Mouse (Mus musculus) midbrain, embryonic 10.5 days (tissue): ENCODE results near the gene Dek. TPM values are rescaled to one million over a fixed set of nuclear protein-coding genes. Genes with fewer than 3 reads are reported as not detected.

Experiments used
- DNase-seq: peaks from one replicate; pipeline ENCODE4 v3.0.0-alpha.2; 2017; ENCODE audit warnings: low spot score
- H3K27ac ChIP-seq: fragments of 300-500 bp; sonication (generic); replicated peaks from 2 replicates; pipeline ENCODE4 v1.5.1; 2016; ENCODE audit warnings: mild to moderate bottlenecking
- H3K27me3 ChIP-seq: fragments of 300-500 bp; sonication (generic); 2 replicates; pipeline ENCODE4 v1.6.1; 2016; ENCODE audit warnings: low read depth, mild to moderate bottlenecking; ENCODE audit not compliant: poor library complexity, severe bottlenecking
- H3K36me3 ChIP-seq: fragments of 300-500 bp; sonication (generic); 2 replicates; pipeline ENCODE4 v1.6.1; 2016; ENCODE audit warnings: mild to moderate bottlenecking, moderate library complexity
- H3K4me1 ChIP-seq: fragments of 300-500 bp; sonication (generic); 2 replicates; pipeline ENCODE4 v1.6.1; 2016
- H3K4me3 ChIP-seq: fragments of 300-500 bp; sonication (generic); 2 replicates; pipeline ENCODE4 v1.5.1; 2016; ENCODE audit warnings: mild to moderate bottlenecking, moderate library complexity
- H3K9me3 ChIP-seq: fragments of 300-500 bp; sonication (generic); replicated peaks from 2 replicates; pipeline ENCODE4 v1.6.1; 2016; ENCODE audit warnings: mild to moderate bottlenecking
- WGBS: fragments of 180-500 bp; shearing (Covaris S2); methylation state at CpG from one replicate; pipeline ENCODE4 v1.1.7; 2016; 5-methylcytosine and 5-hydroxymethylcytosine counted together
- polyA plus RNA-seq: library from polyadenylated mRNA; unstranded; fragments of >200 nt; fragmentation: Nextera tagmentation; extraction: Ambion mirVana; gene quantifications from 2 replicates; pipeline ENCODE4 v1.2.1, GENCODE M21; 2016

Gene Dek
- polyA plus RNA-seq, 1 experiment from 2014 or later: 382 TPM

DNA sequence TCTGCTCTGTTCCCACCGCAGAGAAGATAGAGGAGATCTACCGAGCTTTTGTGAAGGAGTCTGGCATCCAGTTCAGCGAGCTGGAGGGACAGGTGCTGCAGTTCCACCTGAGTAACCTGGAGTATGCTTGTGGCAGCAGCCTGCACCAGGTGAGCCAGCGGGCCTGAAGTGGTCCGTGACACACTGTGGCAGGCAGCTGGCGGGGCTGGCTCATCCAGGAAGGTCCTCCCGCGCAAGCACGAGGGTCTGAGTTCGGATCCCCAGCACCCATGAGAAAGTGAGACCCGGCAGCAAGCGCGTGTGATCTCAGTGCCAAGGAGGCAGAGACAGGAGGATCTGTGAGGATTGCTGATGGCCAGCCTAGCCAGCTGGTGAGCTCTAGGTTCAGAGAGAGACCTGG lies 34.1 kb downstream of the Dek start:
- H3K27ac ChIP-seq: no peak overlapping the region
- no peaks in the 10 kb centered on the region for H3K27me3 ChIP-seq
- H3K4me3 ChIP-seq: no peak overlapping the region
- peaks cover 66% of the 10 kb centered on the region for H3K36me3 ChIP-seq
- DNase-seq: peak; percentile 9
- no peaks in the 10 kb centered on the region for H3K9me3 ChIP-seq
- 97% methylated on average over 13 of the region's 13 CpGs for WGBS
- no peaks in the 10 kb centered on the region for H3K4me1 ChIP-seq

DNA sequence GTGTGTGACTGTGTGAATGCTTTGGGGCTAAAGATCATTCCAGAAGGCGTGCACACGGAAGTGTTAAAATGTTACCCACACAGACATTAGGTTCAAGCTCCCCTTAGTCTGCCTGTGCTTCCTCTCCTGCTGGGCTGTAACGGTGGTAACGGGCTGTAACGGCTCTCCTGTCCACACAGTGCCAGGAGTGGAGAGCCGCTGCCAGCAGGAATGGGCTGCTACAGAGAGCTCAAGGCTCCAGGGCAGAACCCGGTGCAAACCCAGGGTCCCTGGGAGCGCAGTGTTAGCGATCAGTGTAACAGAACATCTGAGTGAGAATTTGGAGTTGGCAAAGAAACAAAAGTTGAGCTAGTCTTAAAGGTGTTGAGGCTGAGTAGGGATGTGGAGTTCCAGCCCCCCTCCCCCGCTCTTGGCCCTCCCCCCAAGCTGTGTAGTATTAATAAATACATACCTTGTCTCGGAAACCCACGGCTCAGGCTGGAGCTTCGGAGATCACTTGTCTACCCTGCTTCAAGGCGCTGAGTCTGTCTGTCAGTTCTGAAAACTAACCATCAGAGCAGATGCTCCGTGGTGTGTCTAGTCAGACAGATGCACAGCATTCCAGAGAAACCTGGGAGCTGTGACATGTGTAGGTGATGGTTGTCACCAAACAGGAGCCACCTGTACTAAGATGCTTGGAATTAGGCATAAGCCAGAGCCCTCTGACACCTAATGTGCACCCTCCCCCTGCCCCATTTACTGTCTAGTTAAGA lies 35.5 kb downstream of the Dek start:
- no peak overlapping the region for H3K27ac ChIP-seq
- peaks cover 68% of the 10 kb centered on the region for H3K36me3 ChIP-seq
- WGBS: 89% methylated on average over 15 of the region's 15 CpGs
- DNase-seq: peak; percentile 9
- H3K4me1 ChIP-seq: no peaks in the 10 kb centered on the region
- H3K4me3 ChIP-seq: no peak overlapping the region
- no peaks in the 10 kb centered on the region for H3K9me3 ChIP-seq
- H3K27me3 ChIP-seq: no peaks in the 10 kb centered on the region

DNA sequence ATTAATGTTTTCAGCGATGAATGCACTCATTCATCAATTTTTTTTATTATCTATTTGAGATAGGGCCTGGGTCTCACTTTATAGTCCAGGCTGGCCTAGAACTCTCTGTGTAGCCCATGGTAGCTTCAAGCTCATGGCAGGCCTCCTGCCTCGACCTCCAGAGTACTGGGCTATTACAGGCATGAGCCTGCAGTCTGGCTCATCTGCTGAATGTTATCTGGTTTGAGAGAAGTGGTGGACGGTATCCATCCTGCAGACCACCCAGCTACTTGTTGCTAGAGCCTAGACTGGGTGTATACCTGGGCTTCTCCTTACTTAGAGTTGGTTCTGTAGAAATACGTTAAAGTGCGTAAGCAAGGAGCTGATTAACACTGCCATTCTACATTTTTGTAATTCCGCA lies 39.0 kb downstream of the Dek start:
- Histone ChIP-seq H3K4me3 (no peak overlapping the region), H3K27ac (no peak overlapping the region), H3K9me3 (no peaks in the 10 kb centered on the region), H3K27me3 (no peaks in the 10 kb centered on the region), H3K4me1 (no peaks in the 10 kb centered on the region), H3K36me3 (peaks cover 70% of the 10 kb centered on the region)
- DNase-seq: peak; percentile 7
- 97% methylated on average over 6 of the region's 6 CpGs for WGBS

DNA sequence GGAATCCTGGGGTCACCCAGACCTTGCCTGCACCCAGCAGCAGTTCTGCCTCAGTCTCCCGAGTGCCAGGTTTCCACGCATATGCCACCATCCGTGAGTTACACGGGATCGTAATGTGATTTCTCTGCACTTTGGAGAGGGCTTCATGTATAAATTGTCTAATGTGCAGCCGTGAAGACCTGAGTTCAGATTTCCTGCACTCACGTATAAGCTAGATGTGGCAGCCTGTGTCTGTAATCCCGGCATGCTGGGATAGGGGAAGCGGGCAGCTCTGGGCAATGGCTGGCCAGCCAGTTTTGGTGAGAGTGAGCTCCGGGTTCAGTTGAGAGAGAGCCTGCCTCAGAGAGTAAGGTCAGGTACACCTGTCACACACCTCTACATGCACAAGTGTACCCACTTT lies 39.5 kb downstream of the Dek start:
- no peak overlapping the region for H3K4me3 ChIP-seq
- H3K36me3 ChIP-seq: peaks cover 69% of the 10 kb centered on the region
- no peaks in the 10 kb centered on the region for H3K4me1 ChIP-seq
- WGBS: 94% methylated on average over 10 of the region's 10 CpGs
- H3K27ac ChIP-seq: no peak overlapping the region
- no peak for DNase-seq
- H3K9me3 ChIP-seq: no peaks in the 10 kb centered on the region
- no peaks in the 10 kb centered on the region for H3K27me3 ChIP-seq

DNA sequence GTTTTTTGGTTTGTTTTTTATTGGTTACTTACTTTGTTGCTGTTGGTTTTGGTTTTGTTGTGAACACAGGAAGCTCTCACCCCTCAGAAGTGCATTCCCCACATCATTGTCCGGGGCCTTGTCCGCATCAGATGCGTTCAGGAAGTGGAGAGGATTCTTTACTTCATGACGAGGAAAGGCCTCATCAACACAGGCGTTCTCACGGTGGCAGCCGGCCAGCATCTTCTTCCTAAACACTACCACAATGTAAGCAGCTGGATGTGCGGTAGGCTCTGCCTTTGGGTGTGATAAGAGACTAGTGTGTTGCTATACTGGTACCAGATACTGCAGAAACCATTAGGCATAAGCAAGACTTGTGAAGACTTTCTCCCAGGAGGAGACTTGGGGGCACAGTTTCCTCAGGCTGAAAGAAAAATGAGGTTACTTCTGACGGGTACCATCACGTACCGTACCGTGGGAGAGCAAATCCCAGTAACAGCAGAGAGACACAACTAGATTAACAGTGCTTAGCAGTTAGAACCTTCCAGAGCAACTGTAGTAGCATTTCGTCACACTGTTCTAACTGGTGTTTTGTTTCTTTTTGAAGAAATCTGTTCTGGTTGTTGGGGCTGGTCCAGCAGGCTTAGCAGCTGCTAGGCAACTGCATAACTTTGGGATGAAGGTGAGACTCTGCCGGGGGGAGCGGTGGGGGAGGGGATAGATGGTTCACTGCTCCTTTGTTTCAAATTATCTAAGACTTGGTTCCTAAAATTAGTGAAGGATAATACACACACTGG lies 41.8 kb downstream of the Dek start:
- Histone ChIP-seq H3K9me3 (no peaks in the 10 kb centered on the region), H3K27me3 (no peaks in the 10 kb centered on the region), H3K27ac (no peak overlapping the region), H3K4me3 (no peak overlapping the region), H3K36me3 (peaks cover 78% of the 10 kb centered on the region), H3K4me1 (no peaks in the 10 kb centered on the region)
- DNase-seq: no peak
- WGBS: 89% methylated on average over 15 of the region's 15 CpGs

DNA sequence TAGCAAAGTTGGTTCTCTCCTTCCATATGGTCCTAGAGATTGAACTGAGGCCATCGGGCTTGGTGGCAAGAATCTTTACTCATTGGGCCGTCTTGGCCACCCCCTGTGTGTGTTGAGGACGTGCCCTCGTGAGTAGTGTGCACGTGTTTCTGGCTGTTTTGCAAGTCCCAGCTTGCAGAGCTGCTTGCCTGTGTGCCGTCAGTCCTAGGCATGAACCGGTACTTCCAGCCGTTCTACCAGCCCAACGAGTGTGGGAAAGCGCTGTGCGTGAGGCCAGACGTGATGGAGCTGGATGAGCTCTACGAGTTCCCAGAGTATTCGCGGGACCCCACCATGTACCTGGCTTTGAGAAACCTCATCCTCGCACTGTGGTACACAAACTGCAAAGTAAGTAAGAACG lies 43.2 kb downstream of the Dek start:
- no peak overlapping the region for H3K27ac ChIP-seq
- H3K9me3 ChIP-seq: no peaks in the 10 kb centered on the region
- no peak for DNase-seq
- no peaks in the 10 kb centered on the region for H3K4me1 ChIP-seq
- H3K27me3 ChIP-seq: no peaks in the 10 kb centered on the region
- H3K4me3 ChIP-seq: no peak overlapping the region
- H3K36me3 ChIP-seq: peaks cover 77% of the 10 kb centered on the region
- WGBS: 93% methylated on average over 17 of the region's 17 CpGs

DNA sequence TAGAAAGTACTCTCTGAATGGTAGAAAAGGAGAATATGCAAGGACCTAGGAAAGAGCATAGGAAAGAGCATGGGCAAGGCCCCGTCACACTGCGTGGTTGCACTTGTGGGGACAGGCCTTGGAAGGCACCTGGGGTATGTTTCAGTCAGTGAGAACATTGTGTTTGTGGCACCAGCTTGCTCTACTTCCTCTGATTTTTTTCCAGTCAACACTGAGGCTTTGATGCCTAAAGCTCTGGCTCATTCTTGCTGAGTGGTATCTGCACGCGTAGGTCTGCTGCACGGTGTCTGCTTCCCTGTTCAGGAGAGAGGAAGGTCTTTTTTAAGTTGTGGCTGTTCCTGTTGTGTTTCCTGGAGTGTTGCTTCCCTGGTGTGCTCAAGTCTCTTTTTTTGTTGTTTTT lies 49.2 kb downstream of the Dek start:
- Histone ChIP-seq H3K36me3 (peaks cover 60% of the 10 kb centered on the region), H3K27ac (no peak overlapping the region), H3K27me3 (no peaks in the 10 kb centered on the region), H3K4me1 (peaks cover 6% of the 10 kb centered on the region), H3K4me3 (no peak overlapping the region), H3K9me3 (no peaks in the 10 kb centered on the region)
- WGBS: 93% methylated on average over 5 of the region's 5 CpGs
- no peak for DNase-seq

DNA sequence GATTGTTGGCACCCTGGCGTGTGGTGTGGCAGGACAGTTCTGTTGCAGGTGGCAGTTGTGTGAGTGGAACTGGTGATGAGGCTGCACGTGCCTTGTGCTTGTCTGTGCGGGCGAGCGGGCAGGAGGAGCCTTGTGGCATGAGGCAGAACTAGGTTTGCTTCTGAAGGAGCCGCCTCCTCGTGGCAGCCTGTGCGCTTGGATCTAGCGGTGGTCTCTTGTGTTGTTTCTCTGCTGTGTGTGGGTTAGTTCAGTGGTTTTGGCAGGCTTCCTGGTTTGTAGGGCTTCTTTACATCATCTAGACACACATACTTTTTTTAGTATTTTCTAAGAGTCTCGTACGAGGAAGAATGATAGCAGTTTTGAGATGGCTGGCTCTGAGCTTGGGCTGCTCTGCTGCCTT lies 49.9 kb downstream of the Dek start:
- no peaks in the 10 kb centered on the region for H3K27me3 ChIP-seq
- H3K4me1 ChIP-seq: peaks cover 6% of the 10 kb centered on the region
- H3K4me3 ChIP-seq: no peak overlapping the region
- WGBS: 93% methylated on average over 11 of the region's 11 CpGs
- H3K36me3 ChIP-seq: peaks cover 61% of the 10 kb centered on the region
- H3K27ac ChIP-seq: no peak overlapping the region
- no peaks in the 10 kb centered on the region for H3K9me3 ChIP-seq
- DNase-seq: no peak

DNA sequence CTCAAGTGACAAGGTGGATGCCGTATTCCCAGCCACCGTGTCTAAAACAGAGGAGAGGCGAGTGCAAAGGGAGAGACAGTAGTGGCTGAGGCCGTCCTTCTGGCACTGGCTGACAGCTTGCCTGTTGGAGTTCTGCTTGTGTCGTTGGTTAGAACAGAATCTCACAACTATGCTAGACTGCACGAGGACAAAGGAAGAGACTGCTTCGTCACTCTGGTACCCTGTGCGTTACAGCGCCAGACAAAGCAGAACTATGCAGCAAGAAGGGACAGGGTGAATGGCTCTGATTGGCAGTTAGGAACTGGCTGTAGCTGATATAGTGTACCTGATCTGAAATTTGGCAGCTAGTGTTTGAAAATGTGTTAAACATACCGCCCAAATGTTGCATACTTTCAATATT lies 52.0 kb downstream of the Dek start:
- no peak for DNase-seq
- WGBS: 58% methylated on average over 10 of the region's 10 CpGs
- Histone ChIP-seq H3K27ac (peak overlapping the region; percentile 52; the same call in 1 of the 2 replicates), H3K4me3 (no peak overlapping the region), H3K36me3 (peaks cover 63% of the 10 kb centered on the region), H3K27me3 (no peaks in the 10 kb centered on the region), H3K4me1 (peaks cover 6% of the 10 kb centered on the region), H3K9me3 (no peaks in the 10 kb centered on the region)

DNA sequence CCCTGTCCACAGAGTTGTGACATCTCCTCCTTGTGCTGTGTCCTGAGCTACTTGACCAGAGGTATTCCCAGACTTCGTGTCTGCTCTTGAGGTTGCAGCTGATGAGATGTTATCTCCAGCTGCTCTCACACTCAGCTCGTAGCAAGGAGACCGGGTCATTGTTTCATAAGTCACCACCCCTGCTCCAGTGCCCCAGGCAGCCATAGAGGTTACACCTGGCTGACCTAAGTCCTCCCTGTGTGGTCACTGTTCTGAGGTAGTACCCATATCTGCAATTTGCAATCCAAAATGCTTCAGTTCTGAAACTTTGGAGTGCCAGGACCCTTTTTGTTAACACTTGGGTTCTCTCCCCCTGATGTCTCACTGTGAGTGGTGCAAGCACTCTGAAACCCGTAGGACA lies 56.0 kb downstream of the Dek start:
- H3K36me3 ChIP-seq: peaks cover 59% of the 10 kb centered on the region
- peaks cover 3% of the 10 kb centered on the region; the same call in 1 of the 2 replicates for H3K27me3 ChIP-seq
- no peak overlapping the region for H3K4me3 ChIP-seq
- DNase-seq: no peak
- no peak overlapping the region for H3K27ac ChIP-seq
- 83% methylated on average over 4 of the region's 4 CpGs for WGBS
- no peaks in the 10 kb centered on the region for H3K9me3 ChIP-seq
- H3K4me1 ChIP-seq: peaks cover 6% of the 10 kb centered on the region

DNA sequence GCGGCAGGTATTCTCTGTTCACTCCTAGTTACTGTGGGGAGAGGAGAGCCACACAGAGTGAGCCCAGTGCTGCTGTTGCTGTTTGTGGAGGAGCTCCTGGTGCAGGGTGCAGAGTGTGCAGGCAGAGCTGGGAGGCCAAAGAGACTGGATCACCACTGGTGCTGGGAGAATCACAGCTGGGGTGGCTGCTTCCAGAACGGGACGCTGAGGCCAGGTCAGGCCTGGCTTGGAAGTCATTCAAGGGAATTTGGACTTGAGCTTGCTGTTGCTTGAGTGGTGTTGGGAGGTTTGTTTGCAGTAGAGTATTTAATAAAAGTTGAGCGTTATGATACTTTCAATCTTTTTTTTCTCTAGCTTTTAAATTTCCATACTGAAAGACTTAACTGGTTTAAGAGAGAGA lies 58.0 kb downstream of the Dek start:
- H3K27me3 ChIP-seq: peaks cover 12% of the 10 kb centered on the region
- peaks cover 18% of the 10 kb centered on the region for H3K4me1 ChIP-seq
- H3K27ac ChIP-seq: no peak overlapping the region
- H3K36me3 ChIP-seq: peaks cover 50% of the 10 kb centered on the region
- no peak overlapping the region for H3K4me3 ChIP-seq
- no peaks in the 10 kb centered on the region for H3K9me3 ChIP-seq
- no peak for DNase-seq
- 90% methylated on average over 4 of the region's 4 CpGs for WGBS

DNA sequence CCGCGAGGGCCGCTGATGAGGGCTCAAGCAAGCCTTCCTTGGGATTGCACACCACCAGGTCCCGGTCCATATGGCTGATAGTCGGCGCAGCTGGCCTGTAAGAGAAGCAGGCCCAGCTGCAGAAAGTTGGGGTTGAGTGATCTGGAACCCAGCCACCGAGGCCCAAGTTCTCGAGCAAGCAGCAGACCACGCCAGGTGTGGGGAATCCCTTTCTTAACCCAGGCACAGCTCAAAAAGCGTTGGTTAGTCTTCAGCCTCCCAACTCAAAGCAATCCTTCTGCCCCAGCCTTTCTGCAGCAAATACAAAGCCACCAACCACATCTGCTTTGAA lies 61.4 kb downstream of the Dek start, which contains the start of gene Tpmt:
Gene Tpmt, minus strand, starts transcription at position 121 of the 331 bp plus-strand sequence.
- WGBS: 20% methylated on average over 10 of the region's 10 CpGs
- Histone ChIP-seq H3K4me1 (peaks cover 27% of the 10 kb centered on the region), H3K4me3 (peak within 1 kb of the TSS; percentile 95), H3K36me3 (peaks cover 15% of the 10 kb centered on the region), H3K9me3 (no peaks in the 10 kb centered on the region), H3K27me3 (peaks cover 12% of the 10 kb centered on the region), H3K27ac (peak within 1 kb of the TSS; percentile 89)
- DNase-seq: peak; percentile 36
